Mouse (Mus musculus): ENCODE results near the gene 1110008P14Rik.

GRCm38 (mm10) chr2:32362817-32363340 is 18.9 kb downstream of the 1110008P14Rik start:
- TF ChIP-seq CTCF (conservative IDR thresholded peaks at IDR 0.05; ENCODE audit: low read length) (no peak; the same call in 1 of the 2 replicates), NANOG (IDR thresholded peaks at IDR 0.05; ENCODE audit: borderline replicate concordance, low read length) (no peak), POU5F1 (IDR thresholded peaks at IDR 0.05; ENCODE audit: borderline replicate concordance, low read length) (no peak)

Data from E14TG2a.4 (cell line).